Mouse (Mus musculus) cortical plate, adult 2 months (tissue): ENCODE measurements around the gene Idh3g. TPM values are rescaled to one million over a fixed set of nuclear protein-coding genes. Genes with fewer than 3 reads are reported as not detected.
"Not testable (repeated sequence)": the region's sequence is repeated elsewhere in the genome, so short reads cannot be mapped to it uniquely, and the experiment has no call there.

Experiments used
- H3K27ac ChIP-seq: fragments of 200-500 bp; 2 replicates; pipeline ENCODE4 v1.5.1; 2012; ENCODE audit warnings: low read length, control low read depth, inconsistent platforms; ENCODE audit not compliant: insufficient read depth
- H3K4me1 ChIP-seq: fragments of 200-500 bp; 2 replicates; pipeline ENCODE4 v1.6.1; 2011; ENCODE audit warnings: low read length; ENCODE audit not compliant: control insufficient read depth, insufficient read depth
- H3K4me3 ChIP-seq: fragments of 200-500 bp; 2 replicates; pipeline ENCODE4 v1.5.1; 2011; ENCODE audit warnings: mild to moderate bottlenecking, low read length, control low read depth; ENCODE audit not compliant: insufficient read depth
- CTCF ChIP-seq: fragments of 200-500 bp; IDR thresholded peaks from 2 replicates; pipeline ENCODE4 v1.5.1; 2011; ENCODE audit warnings: mild to moderate bottlenecking, control low read depth, low read length; ENCODE audit not compliant: insufficient read depth; ENCODE audit errors: extremely low read depth
- POLR2A ChIP-seq: fragments of 200-500 bp; IDR thresholded peaks from 2 replicates; pipeline ENCODE4 v1.6.1; 2011; ENCODE audit warnings: mild to moderate bottlenecking, low read length, control low read depth; ENCODE audit not compliant: insufficient read depth; ENCODE audit errors: extremely low read depth
- polyA plus RNA-seq: library from polyadenylated mRNA; depleted of rRNA; stranded (reverse); fragments of >200 nt; gene quantifications from 2 replicates; pipeline ENCODE4 v1.2.3, GENCODE M21; 2012; rRNA removed

The Idh3g gene
- polyA plus RNA-seq, 1 experiment: 609 TPM

DNA sequence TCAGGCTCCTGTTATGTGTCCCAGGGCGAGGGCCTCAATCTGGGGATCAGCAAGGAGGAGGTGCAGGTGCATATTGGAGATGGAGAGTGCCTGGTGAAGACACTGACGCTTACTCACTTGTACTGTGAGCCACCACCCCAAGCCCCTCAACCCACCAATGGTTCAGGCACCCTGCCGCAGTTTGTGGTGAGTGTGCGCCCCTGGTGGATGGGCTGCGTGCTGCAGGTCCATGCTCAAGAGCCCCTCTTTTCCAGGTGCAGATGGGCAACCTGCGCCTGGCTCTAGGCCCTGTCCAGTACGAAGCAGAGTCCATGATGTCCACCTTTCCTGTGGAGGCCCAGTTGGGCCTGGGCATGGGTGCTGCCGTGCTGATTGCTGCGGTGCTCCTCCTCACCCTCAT is 19.4 kb downstream of the Idh3g start:
- H3K27ac ChIP-seq: no peak overlapping the region
- no peaks in the 10 kb centered on the region for H3K4me1 ChIP-seq
- TF ChIP-seq CTCF (peak; percentile 42), POLR2A (no peak)
- H3K4me3 ChIP-seq: no peak overlapping the region

DNA sequence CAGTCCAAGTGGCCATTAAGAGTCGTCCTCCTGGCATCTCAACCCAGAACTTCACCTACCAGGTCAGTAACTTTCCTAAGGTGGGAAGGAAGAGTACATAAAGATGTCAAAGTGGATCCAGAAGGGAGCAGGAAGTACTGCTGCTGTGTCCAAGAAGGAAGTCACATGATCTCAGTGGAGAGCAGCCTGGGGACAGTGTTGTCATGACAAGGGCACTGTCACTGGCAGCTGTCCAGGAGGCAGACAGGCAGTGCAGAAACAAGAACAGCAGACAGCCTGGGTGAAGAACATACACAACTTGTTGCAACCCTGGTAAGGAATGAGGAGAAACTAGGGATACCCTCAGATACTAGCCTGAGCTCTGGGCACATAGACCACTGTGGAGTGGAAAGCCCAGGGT is 21.4 kb downstream of the Idh3g start:
- TF ChIP-seq POLR2A (no peak), CTCF (no peak)
- Histone ChIP-seq H3K4me1 (no peaks in the 10 kb centered on the region), H3K4me3 (no peak overlapping the region), H3K27ac (no peak overlapping the region)

DNA sequence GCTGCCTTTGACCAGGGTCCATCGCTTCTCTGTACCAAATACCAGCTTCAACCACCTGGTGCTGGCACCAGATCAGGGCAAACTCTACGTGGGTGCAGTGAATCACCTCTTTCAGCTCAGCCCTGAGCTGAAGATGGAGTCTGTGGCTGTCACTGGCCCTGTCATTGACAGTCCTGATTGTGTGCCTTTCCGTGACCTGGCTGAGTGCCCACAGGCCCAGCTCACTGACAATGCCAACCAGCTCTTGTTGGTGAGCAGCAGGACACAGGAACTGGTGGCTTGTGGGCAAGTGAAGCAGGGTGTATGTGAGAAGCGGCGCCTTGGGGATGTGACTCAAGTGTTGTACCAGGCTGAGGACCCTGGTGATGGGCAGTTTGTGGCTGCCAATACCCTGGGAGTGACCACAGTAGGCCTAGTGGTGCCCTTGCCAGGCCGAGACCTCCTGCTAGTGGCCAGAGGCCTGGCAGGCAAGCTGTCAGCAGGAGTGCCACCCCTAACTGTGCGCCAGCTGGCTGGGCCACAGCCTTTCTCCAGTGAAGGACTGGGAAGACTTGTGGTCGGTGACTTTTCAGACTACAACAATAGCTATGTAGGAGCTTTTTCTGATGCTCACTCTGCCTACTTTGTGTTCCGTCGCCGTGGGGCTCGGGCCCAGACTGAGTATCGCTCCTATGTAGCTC is 27.9 kb downstream of the Idh3g start:
- no peaks in the 10 kb centered on the region for H3K4me1 ChIP-seq
- H3K27ac ChIP-seq: peak overlapping the region; percentile 76; the same call in 1 of the 2 replicates
- H3K4me3 ChIP-seq: no peak overlapping the region
- TF ChIP-seq CTCF (no peak), POLR2A (no peak)

DNA sequence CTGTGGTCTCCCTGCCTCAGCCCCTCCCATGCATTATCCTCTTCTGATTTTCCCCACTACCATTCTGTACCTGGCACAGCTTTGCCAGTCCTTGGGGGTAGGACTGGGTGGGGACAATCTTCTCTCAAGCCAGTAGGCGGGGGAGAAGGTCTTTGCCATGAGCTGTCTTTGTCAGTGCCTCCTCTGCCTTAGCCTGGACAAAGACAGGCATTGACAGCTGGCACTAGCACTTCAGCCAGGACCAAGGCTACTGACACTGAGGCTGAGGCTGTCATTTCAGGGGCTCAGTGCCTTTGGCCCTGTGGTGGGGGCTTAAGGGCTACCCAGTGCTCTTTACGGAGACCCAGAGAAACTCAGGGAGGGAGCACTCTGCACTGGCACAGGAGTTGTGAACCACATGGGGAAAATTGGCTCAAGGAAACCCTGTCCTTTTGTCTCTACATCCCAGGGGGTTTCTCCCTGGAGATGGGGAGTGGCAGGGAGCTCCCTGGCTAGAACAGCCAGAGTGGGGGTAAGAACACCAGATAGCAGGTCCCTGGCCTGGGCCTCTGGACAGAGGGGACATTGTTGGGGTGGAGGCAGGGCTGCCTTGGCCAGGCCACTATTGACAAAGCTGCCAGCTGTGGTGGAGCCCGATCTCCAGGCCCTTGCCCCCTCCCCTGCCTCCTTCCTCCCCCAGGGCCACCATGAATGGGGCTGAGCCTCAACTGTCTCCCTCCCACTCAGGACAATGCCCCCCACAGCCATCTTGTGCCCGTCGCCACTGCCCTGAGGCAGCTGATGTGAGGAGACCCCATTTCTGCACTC is 30.2 kb downstream of the Idh3g start, which contains the start of gene Plxnb3:
TSS of gene Plxnb3 (plus strand) at position 757 of the 807 bp plus-strand sequence.
- Histone ChIP-seq H3K4me1 (no peaks in the 10 kb centered on the region), H3K27ac (peak within 1 kb of the TSS; percentile 46), H3K4me3 (peak within 1 kb of the TSS; percentile 29; the same call in 1 of the 2 replicates)
- TF ChIP-seq POLR2A (no peak), CTCF (no peak)

DNA sequence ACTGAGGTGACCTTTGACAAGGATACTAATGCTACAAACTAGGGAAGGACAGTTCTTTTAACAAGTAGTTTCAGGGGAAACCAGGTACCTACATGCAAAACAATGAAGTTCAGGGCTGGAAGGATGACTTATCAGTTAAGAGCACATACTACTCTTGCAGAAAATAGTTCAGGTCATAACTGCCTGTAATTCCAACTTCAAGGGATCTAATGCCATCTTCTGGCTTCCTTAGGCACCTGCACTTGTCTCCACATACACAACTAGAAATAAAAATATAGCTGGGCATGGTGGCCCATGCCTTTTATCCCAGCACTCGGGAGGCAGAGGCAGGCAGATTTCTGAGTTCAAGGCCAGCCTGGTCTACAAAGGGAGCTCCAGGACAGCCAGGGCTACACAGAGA is 37.7 kb downstream of the Idh3g start:
- H3K4me1 ChIP-seq: no peaks in the 10 kb centered on the region
- no peak for TF ChIP-seq CTCF
- no peak for TF ChIP-seq POLR2A
- H3K27ac ChIP-seq: no peak overlapping the region

DNA sequence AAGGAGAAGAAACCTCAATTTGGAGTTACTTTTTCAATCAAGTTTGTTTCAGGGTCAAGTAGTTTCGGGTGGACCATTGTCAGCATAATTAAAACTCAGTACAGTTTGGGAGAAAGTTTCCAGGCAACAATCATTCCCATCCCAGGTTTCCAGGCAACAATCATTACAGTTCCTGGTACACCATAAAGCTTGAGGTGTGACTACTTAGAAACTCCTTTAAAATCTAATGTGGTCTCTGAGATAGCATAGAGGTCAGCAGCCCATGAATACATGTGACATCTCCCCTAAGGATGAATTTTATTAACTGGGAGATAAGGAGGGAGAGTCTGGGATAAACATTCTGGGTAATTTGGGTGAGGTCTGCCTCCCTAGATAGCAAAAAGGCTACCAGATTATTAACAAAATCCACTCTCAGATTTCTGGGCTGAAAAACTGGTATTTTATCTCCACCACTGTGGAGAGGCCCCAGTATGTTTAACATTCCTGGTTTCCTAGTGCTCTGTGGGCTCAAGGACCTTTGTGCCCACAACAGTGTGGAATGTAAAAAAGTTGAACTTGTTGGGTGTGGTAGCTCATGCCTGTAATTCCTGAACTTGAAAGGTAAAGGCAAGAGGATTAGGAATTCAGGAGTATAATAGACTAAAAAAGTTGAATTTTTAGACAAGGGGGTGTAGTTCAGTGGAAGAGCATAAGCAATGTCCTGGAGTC is 41.8 kb downstream of the Idh3g start:
- H3K4me3 ChIP-seq: no peak overlapping the region
- no peak overlapping the region for H3K27ac ChIP-seq
- no peaks in the 10 kb centered on the region for H3K4me1 ChIP-seq
- no peak for TF ChIP-seq POLR2A
- TF ChIP-seq CTCF: no peak

More for the DNA sequence above, 37.7 kb downstream of the Idh3g start:
- H3K4me3 ChIP-seq: no peak overlapping the region

DNA sequence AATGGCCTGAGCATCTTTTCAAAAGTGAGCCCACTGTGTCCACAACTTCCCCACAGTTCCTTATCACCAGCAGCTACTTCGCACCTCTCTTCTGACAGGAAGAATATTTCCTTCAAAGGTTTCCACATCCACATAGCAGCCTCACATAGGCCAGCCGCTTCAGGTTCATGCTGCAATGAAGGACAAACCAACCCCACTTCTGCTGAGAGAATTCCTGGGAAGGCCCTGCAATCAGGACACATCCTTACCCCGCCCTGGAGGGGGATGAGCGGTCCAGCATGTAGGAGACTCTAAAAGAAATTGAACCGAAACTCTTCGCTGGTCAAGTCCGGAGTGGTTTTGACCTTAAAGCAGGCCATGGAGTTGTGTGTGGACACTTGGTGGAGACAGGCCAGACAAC is 46.9 kb downstream of the Idh3g start:
- not testable (repeated sequence) for H3K4me3 ChIP-seq, H3K27ac ChIP-seq, H3K4me1 ChIP-seq

DNA sequence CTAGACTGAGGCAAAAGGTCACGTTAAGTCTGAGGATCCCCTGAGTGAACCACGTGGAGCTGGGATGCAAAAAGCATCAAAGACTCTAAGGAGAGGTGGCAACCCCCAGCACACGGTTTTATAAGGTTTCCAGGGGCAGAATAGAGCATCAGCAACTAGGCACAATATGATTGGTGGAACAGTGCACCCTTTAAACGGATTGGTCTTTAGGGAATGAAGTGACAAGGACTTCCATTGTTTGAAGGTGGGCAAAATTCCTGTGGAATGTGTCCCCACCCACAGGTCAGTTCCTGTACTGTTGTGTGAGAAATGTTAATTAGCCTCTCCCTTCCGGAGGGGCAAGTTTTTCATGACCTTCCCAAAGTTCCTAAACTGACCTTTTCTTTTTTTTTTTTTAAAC is 47.5 kb downstream of the Idh3g start:
- Histone ChIP-seq H3K27ac (no peak overlapping the region), H3K4me1 (no peaks in the 10 kb centered on the region)
- no peak for TF ChIP-seq POLR2A
- TF ChIP-seq CTCF: no peak

DNA sequence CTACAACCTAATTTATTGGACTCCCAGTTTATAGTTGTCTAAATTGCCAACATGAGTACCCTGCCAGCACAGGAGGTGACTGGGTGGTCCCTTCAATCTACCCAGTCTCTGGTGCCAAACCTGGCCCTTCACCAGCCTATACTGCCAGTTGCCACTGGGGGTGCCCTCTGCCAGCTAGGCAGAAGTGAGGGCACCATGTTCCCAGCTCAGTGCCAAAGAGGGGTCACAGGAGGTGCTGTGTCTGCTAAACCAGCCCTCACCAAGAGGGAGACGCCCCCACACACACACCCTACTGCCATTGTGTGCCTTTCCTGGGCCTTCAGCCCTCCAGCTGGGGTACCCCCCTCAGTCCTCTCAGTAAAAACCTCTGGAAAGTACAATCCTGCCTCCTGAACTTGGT is 48.5 kb downstream of the Idh3g start:
- 0 out of 2 replicates have a peak, but pooled peaks have one; percentile 11 for TF ChIP-seq CTCF
- no peak for TF ChIP-seq POLR2A
- H3K27ac ChIP-seq: no peak overlapping the region
- no peaks in the 10 kb centered on the region for H3K4me1 ChIP-seq
- H3K4me3 ChIP-seq: no peak overlapping the region

More for the DNA sequence above, 47.5 kb downstream of the Idh3g start:
- no peak overlapping the region for H3K4me3 ChIP-seq

DNA sequence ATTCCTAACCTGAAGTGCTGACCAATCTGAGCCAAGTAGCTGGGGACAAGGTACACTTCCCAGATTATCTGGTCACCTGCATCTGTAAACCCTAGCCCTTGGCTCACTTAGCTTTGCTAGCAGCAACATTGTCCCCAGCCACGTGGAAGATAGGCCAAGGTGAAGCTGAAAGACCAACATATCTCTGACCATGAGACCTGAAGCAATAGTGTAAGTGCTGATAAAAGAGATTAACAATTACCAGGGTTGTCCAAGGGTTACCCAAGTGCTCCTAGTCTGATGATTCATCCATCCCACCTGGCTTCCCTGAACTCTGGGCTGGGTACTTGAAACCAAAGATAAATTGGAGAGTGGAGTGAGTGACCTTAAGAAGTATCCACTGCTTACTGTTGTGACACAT is 55.8 kb downstream of the Idh3g start:
- Histone ChIP-seq H3K4me3 (no peak overlapping the region), H3K27ac (no peak overlapping the region), H3K4me1 (no peaks in the 10 kb centered on the region)
- no peak for TF ChIP-seq POLR2A
- TF ChIP-seq CTCF: no peak

Other genes starting within 250 kb of the Idh3g start
- gene Dusp9, start 147.5 kb downstream of the Idh3g start, polyA plus RNA-seq: 0.81 and 1.2 TPM in 2 replicates
- 90.2 and 98.5 TPM in 2 replicates for gene Pnck, start 126.8 kb downstream of the Idh3g start, polyA plus RNA-seq
- gene Slc6a8, start 113.7 kb downstream of the Idh3g start, polyA plus RNA-seq: 111 and 134 TPM in 2 replicates
- 85.8 and 88.1 TPM in 2 replicates for gene Bcap31, start 70.7 kb downstream of the Idh3g start, polyA plus RNA-seq
- 16.6 and 16.9 TPM in 2 replicates for gene Abcd1, start 70.3 kb downstream of the Idh3g start, polyA plus RNA-seq
- gene Plxnb3, start 29.8 kb downstream of the Idh3g start, polyA plus RNA-seq: 17.3 and 20.3 TPM in 2 replicates
- gene Srpk3, start 12.5 kb downstream of the Idh3g start, polyA plus RNA-seq: 21.1 and 23.5 TPM in 2 replicates
- gene Ssr4, start 131 bp upstream of the Idh3g start, polyA plus RNA-seq: 148 and 151 TPM in 2 replicates
- 86.2 and 93.6 TPM in 2 replicates for gene Pdzd4, start 38.1 kb upstream of the Idh3g start, polyA plus RNA-seq
- gene Avpr2, start 105.2 kb upstream of the Idh3g start, polyA plus RNA-seq: not detected in 2 replicates
- gene L1cam, start 109.2 kb upstream of the Idh3g start, polyA plus RNA-seq: 91.8 and 97.1 TPM in 2 replicates
- 6.5 and 7.9 TPM in 2 replicates for gene Arhgap4, start 135.0 kb upstream of the Idh3g start, polyA plus RNA-seq
- gene Naa10, start 135.0 kb upstream of the Idh3g start, polyA plus RNA-seq: 74.5 and 80.4 TPM in 2 replicates
- 6.7 and 8.7 TPM in 2 replicates for gene Renbp, start 144.0 kb upstream of the Idh3g start, polyA plus RNA-seq
- gene Hcfc1, start 179.5 kb upstream of the Idh3g start, polyA plus RNA-seq: 33.1 and 33.3 TPM in 2 replicates
- gene Irak1, start 237.0 kb upstream of the Idh3g start, polyA plus RNA-seq: 80.8 and 94.9 TPM in 2 replicates